Mouse (Mus musculus) E14TG2a.4 (cell line): ENCODE measurements around the gene Pip4k2a.

Experiments used
- CTCF ChIP-seq: conservative IDR thresholded peaks from 2 replicates; pipeline ENCODE4 v1.5.1; 2014; ENCODE audit warnings: low read length
- NANOG ChIP-seq: IDR thresholded peaks from 2 replicates; pipeline ENCODE4 v1.6.1; 2014; ENCODE audit warnings: borderline replicate concordance, low read length, mixed read lengths
- POU5F1 ChIP-seq: IDR thresholded peaks from 2 replicates; pipeline ENCODE4 v1.6.1; 2014; ENCODE audit warnings: low read length, borderline replicate concordance

GRCm38 (mm10) chr2:18997387-18997971 lies 447 bp downstream of the Pip4k2a start:
- TF ChIP-seq CTCF (no peak), POU5F1 (no peak), NANOG (no peak)
